Mouse (Mus musculus): ENCODE results near the gene Polr2e. TPM values are rescaled to one million over a fixed set of nuclear protein-coding genes. Genes with fewer than 3 reads are reported as not detected.

Gene Polr2e
- polyA plus RNA-seq, 1 experiment from 2014 or later: 134 TPM

GRCm38 (mm10) chr10:80030736-80031135 lies 8.9 kb downstream of the Polr2e start:
- no peak overlapping the region for H3K4me3 ChIP-seq (replicated peaks)

GRCm38 (mm10) chr10:80030191-80030590 lies 9.4 kb downstream of the Polr2e start:
- H3K9ac ChIP-seq (replicated peaks): no peak overlapping the region
- 0 out of 2 replicates have a peak, but pooled peaks cover 5% of the 10 kb centered on the region for H3K4me1 ChIP-seq
- H3K4me3 ChIP-seq (replicated peaks): no peak overlapping the region
- H3K4me2 ChIP-seq: no peak overlapping the region
- H3K36me3 ChIP-seq: peaks cover 5% of the 10 kb centered on the region
- no peaks in the 10 kb centered on the region for H3K9me3 ChIP-seq (replicated peaks)
- WGBS: 80% methylated on average over 9 of the region's 9 CpGs
- no peaks in the 10 kb centered on the region for H3K27me3 ChIP-seq (replicated peaks)
- H3K27ac ChIP-seq (replicated peaks): no peak overlapping the region
- ATAC-seq (ENCODE audit: low FRiP score): no peak

More at GRCm38 (mm10) chr10:80030736-80031135, 8.9 kb downstream of the Polr2e start:
- ATAC-seq (ENCODE audit: low FRiP score): no peak
- Histone ChIP-seq H3K4me2 (no peak overlapping the region), H3K36me3 (peaks cover 11% of the 10 kb centered on the region), H3K27ac (replicated peaks) (no peak overlapping the region), H3K9ac (replicated peaks) (no peak overlapping the region), H3K4me1 (0 out of 2 replicates have a peak, but pooled peaks cover 5% of the 10 kb centered on the region), H3K9me3 (replicated peaks) (no peaks in the 10 kb centered on the region), H3K27me3 (replicated peaks) (no peaks in the 10 kb centered on the region)
- WGBS: 77% methylated on average over 17 of the region's 17 CpGs

GRCm38 (mm10) chr10:80028521-80028846 lies 11.1 kb downstream of the Polr2e start:
- Histone ChIP-seq H3K4me3 (replicated peaks) (no peak overlapping the region), H3K36me3 (no peaks in the 10 kb centered on the region), H3K9ac (replicated peaks) (no peak overlapping the region), H3K27ac (replicated peaks) (no peak overlapping the region), H3K27me3 (replicated peaks) (no peaks in the 10 kb centered on the region), H3K4me2 (no peak overlapping the region), H3K9me3 (replicated peaks) (no peaks in the 10 kb centered on the region), H3K4me1 (0 out of 2 replicates have a peak, but pooled peaks cover 5% of the 10 kb centered on the region)
- ATAC-seq (ENCODE audit: low FRiP score): no peak
- WGBS: 96% methylated on average over 13 of the region's 13 CpGs

- Histone ChIP-seq H3K27ac (replicated peaks) (no peak overlapping the region), H3K9ac (replicated peaks) (no peak overlapping the region), H3K4me3 (replicated peaks) (no peak overlapping the region), H3K36me3 (no peaks in the 10 kb centered on the region), H3K27me3 (replicated peaks) (no peaks in the 10 kb centered on the region), H3K4me2 (no peak overlapping the region), H3K9me3 (replicated peaks) (no peaks in the 10 kb centered on the region), H3K4me1 (0 out of 2 replicates have a peak, but pooled peaks cover 3% of the 10 kb centered on the region)
- WGBS: 70% methylated on average over 20 of the region's 20 CpGs
- no peak for ATAC-seq (ENCODE audit: low FRiP score)
Observed at GRCm38 (mm10) chr10:80027681-80028520, 11.7 kb downstream of the Polr2e start.

- ATAC-seq (ENCODE audit: low FRiP score): no peak
- Histone ChIP-seq H3K4me3 (replicated peaks) (no peak overlapping the region), H3K27ac (replicated peaks) (no peak overlapping the region), H3K36me3 (no peaks in the 10 kb centered on the region), H3K4me1 (no peaks in the 10 kb centered on the region), H3K9ac (replicated peaks) (no peak overlapping the region), H3K9me3 (replicated peaks) (no peaks in the 10 kb centered on the region), H3K4me2 (no peak overlapping the region), H3K27me3 (replicated peaks) (peaks cover 4% of the 10 kb centered on the region; the same call in 1 of the 2 replicates)
- WGBS: 59% methylated on average over 12 of the region's 12 CpGs
Observed at GRCm38 (mm10) chr10:80025889-80026288, 13.7 kb downstream of the Polr2e start.

GRCm38 (mm10) chr10:80025463-80025862 lies 14.1 kb downstream of the Polr2e start:
- Histone ChIP-seq H3K36me3 (no peaks in the 10 kb centered on the region), H3K27me3 (replicated peaks) (peaks cover 6% of the 10 kb centered on the region), H3K4me1 (no peaks in the 10 kb centered on the region), H3K9me3 (replicated peaks) (no peaks in the 10 kb centered on the region), H3K4me2 (no peak overlapping the region), H3K9ac (replicated peaks) (no peak overlapping the region), H3K27ac (replicated peaks) (no peak overlapping the region), H3K4me3 (replicated peaks) (no peak overlapping the region)
- 75% methylated on average over 10 of the region's 10 CpGs for WGBS
- no peak for ATAC-seq (ENCODE audit: low FRiP score)

GRCm38 (mm10) chr10:80025044-80025347 lies 14.6 kb downstream of the Polr2e start:
- Histone ChIP-seq H3K36me3 (no peaks in the 10 kb centered on the region), H3K4me3 (replicated peaks) (no peak overlapping the region), H3K27ac (replicated peaks) (no peak overlapping the region), H3K9ac (replicated peaks) (no peak overlapping the region), H3K4me2 (no peak overlapping the region), H3K4me1 (no peaks in the 10 kb centered on the region), H3K9me3 (replicated peaks) (no peaks in the 10 kb centered on the region), H3K27me3 (replicated peaks) (peaks cover 11% of the 10 kb centered on the region)
- no peak for ATAC-seq (ENCODE audit: low FRiP score)
- 62% methylated on average over 4 of the region's 4 CpGs for WGBS

- Histone ChIP-seq H3K4me3 (replicated peaks) (no peak overlapping the region), H3K4me1 (no peaks in the 10 kb centered on the region), H3K4me2 (no peak overlapping the region), H3K9ac (replicated peaks) (no peak overlapping the region; the same call in 1 of the 2 replicates), H3K27me3 (replicated peaks) (peaks cover 16% of the 10 kb centered on the region), H3K9me3 (replicated peaks) (no peaks in the 10 kb centered on the region), H3K36me3 (no peaks in the 10 kb centered on the region), H3K27ac (replicated peaks) (no peak overlapping the region)
- no peak for ATAC-seq (ENCODE audit: low FRiP score)
- WGBS: 82% methylated on average over 15 of the region's 15 CpGs
Observed at GRCm38 (mm10) chr10:80024229-80025043, 15.2 kb downstream of the Polr2e start.

GRCm38 (mm10) chr10:80023758-80024157 lies 15.8 kb downstream of the Polr2e start:
- 88% methylated on average over 5 of the region's 5 CpGs for WGBS
- H3K9ac ChIP-seq (replicated peaks): no peak overlapping the region
- peaks cover 23% of the 10 kb centered on the region for H3K27me3 ChIP-seq (replicated peaks)
- no peak overlapping the region for H3K4me3 ChIP-seq (replicated peaks)
- no peaks in the 10 kb centered on the region for H3K36me3 ChIP-seq
- no peak overlapping the region for H3K4me2 ChIP-seq
- ATAC-seq (ENCODE audit: low FRiP score): no peak
- H3K4me1 ChIP-seq: no peaks in the 10 kb centered on the region
- no peak overlapping the region for H3K27ac ChIP-seq (replicated peaks)
- H3K9me3 ChIP-seq (replicated peaks): no peaks in the 10 kb centered on the region

GRCm38 (mm10) chr10:80022806-80023205 lies 16.8 kb downstream of the Polr2e start:
- no peak overlapping the region for H3K9ac ChIP-seq (replicated peaks)

GRCm38 (mm10) chr10:80022164-80022563 lies 17.4 kb downstream of the Polr2e start:
- 95% methylated on average over 12 of the region's 12 CpGs for WGBS
- Histone ChIP-seq H3K27ac (replicated peaks) (no peak overlapping the region), H3K9me3 (replicated peaks) (no peaks in the 10 kb centered on the region), H3K4me1 (no peaks in the 10 kb centered on the region), H3K36me3 (no peaks in the 10 kb centered on the region), H3K9ac (replicated peaks) (no peak overlapping the region), H3K27me3 (replicated peaks) (peaks cover 29% of the 10 kb centered on the region), H3K4me3 (replicated peaks) (no peak overlapping the region), H3K4me2 (no peak overlapping the region)
- no peak for ATAC-seq (ENCODE audit: low FRiP score)

More at GRCm38 (mm10) chr10:80022806-80023205, 16.8 kb downstream of the Polr2e start:
- no peak for ATAC-seq (ENCODE audit: low FRiP score)
- Histone ChIP-seq H3K27ac (replicated peaks) (no peak overlapping the region), H3K36me3 (no peaks in the 10 kb centered on the region), H3K4me2 (no peak overlapping the region), H3K4me3 (replicated peaks) (no peak overlapping the region), H3K9me3 (replicated peaks) (no peaks in the 10 kb centered on the region), H3K4me1 (no peaks in the 10 kb centered on the region), H3K27me3 (replicated peaks) (peaks cover 27% of the 10 kb centered on the region)
- WGBS: 93% methylated on average over 8 of the region's 8 CpGs

GRCm38 (mm10) chr10:80021320-80021641 lies 18.3 kb downstream of the Polr2e start:
- no peaks in the 10 kb centered on the region for H3K36me3 ChIP-seq
- 89% methylated on average over 13 of the region's 13 CpGs for WGBS
- no peaks in the 10 kb centered on the region for H3K4me1 ChIP-seq
- H3K9me3 ChIP-seq (replicated peaks): no peaks in the 10 kb centered on the region
- no peak overlapping the region for H3K4me2 ChIP-seq
- H3K27ac ChIP-seq (replicated peaks): no peak overlapping the region
- ATAC-seq (ENCODE audit: low FRiP score): no peak
- H3K4me3 ChIP-seq (replicated peaks): no peak overlapping the region
- no peak overlapping the region for H3K9ac ChIP-seq (replicated peaks)
- peaks cover 36% of the 10 kb centered on the region for H3K27me3 ChIP-seq (replicated peaks)
